Mouse (Mus musculus) C2C12 (cell line): ENCODE measurements at regions not wholly inside any gene's neighbourhood (a gene's known extent, or its start where the extent isn't known, plus 50 kb on each side); places are given as distances from the start of the nearest gene placed in this dataset.

Experiments used
- H3K27me3 ChIP-seq: one replicate; pipeline ENCODE4 v1.6.1; 2011; ENCODE audit not compliant: control insufficient read depth, insufficient read depth, insufficient read length
- H3K36me3 ChIP-seq: one replicate; pipeline ENCODE4 v1.6.1; 2011; ENCODE audit not compliant: control insufficient read depth, insufficient read depth
- H3K4me3 ChIP-seq: one replicate; pipeline ENCODE4 v1.5.1; 2011; ENCODE audit warnings: mild to moderate bottlenecking, control low read depth; ENCODE audit not compliant: poor library complexity, insufficient read depth, severe bottlenecking
- H3K79me2 ChIP-seq: one replicate; pipeline ENCODE4 v1.6.1; 2011; ENCODE audit not compliant: control insufficient read depth, insufficient read depth
- H3K79me3 ChIP-seq: one replicate; pipeline ENCODE4 v1.6.1; 2011; ENCODE audit warnings: low read depth, control low read depth
- H3ac ChIP-seq: one replicate; pipeline ENCODE3; 2011; ENCODE audit warnings: low read depth; ENCODE audit not compliant: control insufficient read depth, insufficient read length
- CEBPB ChIP-seq: IDR thresholded peaks from one replicate; pipeline ENCODE4 v1.6.1; 2011; ENCODE audit warnings: low read depth, mild to moderate bottlenecking, control low read depth, moderate library complexity
- CTCF ChIP-seq: IDR thresholded peaks from one replicate; pipeline ENCODE4 v1.5.1; 2011; ENCODE audit not compliant: control insufficient read depth, insufficient read depth, insufficient read length
- FOSL1 ChIP-seq: IDR thresholded peaks from one replicate; pipeline ENCODE4 v1.8.0; 2011; ENCODE audit warnings: mild to moderate bottlenecking, low read length; ENCODE audit not compliant: poor library complexity, insufficient read depth, severe bottlenecking
- MAX ChIP-seq: IDR thresholded peaks from one replicate; pipeline ENCODE4 v1.6.1; 2011; ENCODE audit warnings: mild to moderate bottlenecking, control low read depth
- MYOD1 ChIP-seq: IDR thresholded peaks from one replicate; pipeline ENCODE4 v1.6.1; 2011; ENCODE audit warnings: low read depth; ENCODE audit not compliant: control insufficient read depth, insufficient read length
- MYOG ChIP-seq: IDR thresholded peaks from one replicate; pipeline ENCODE4 v1.6.1; 2011; ENCODE audit not compliant: control insufficient read depth, insufficient read length; ENCODE audit errors: extremely low read depth
- USF1 ChIP-seq: IDR thresholded peaks from one replicate; pipeline ENCODE4 v1.6.1; 2011; ENCODE audit warnings: low read depth, mild to moderate bottlenecking, control low read depth, moderate library complexity

- no peak for TF ChIP-seq MYOD1
- TF ChIP-seq CTCF: no peak
- no peak for TF ChIP-seq FOSL1
- no peak for TF ChIP-seq CEBPB
- no peak for TF ChIP-seq MYOG
- TF ChIP-seq USF1: no peak
- no peak for TF ChIP-seq MAX
- Histone ChIP-seq H3K79me2 (no peaks in the 10 kb centered on the region), H3K4me3 (no peak overlapping the region), H3K36me3 (no peaks in the 10 kb centered on the region), H3K27me3 (no peaks in the 10 kb centered on the region), H3ac (no peak overlapping the region), H3K79me3 (no peaks in the 10 kb centered on the region)
Measured at GRCm38 (mm10) chr16:63016658-63017057, 162.6 kb downstream of the Pros1 start.

GRCm38 (mm10) chr16:63030399-63030798, 176.3 kb downstream of the Pros1 start:
- H3ac ChIP-seq: no peak overlapping the region
- no peaks in the 10 kb centered on the region for H3K36me3 ChIP-seq
- TF ChIP-seq CEBPB (no peak), FOSL1 (no peak), CTCF (no peak), MYOD1 (no peak)
- no peaks in the 10 kb centered on the region for H3K79me3 ChIP-seq
- H3K79me2 ChIP-seq: no peaks in the 10 kb centered on the region
- no peaks in the 10 kb centered on the region for H3K27me3 ChIP-seq
- no peak overlapping the region for H3K4me3 ChIP-seq

GRCm38 (mm10) chr16:63031035-63031434, 176.9 kb downstream of the Pros1 start:
- Histone ChIP-seq H3K4me3 (no peak overlapping the region), H3K79me2 (no peaks in the 10 kb centered on the region), H3ac (no peak overlapping the region), H3K79me3 (no peaks in the 10 kb centered on the region), H3K27me3 (no peaks in the 10 kb centered on the region), H3K36me3 (no peaks in the 10 kb centered on the region)
- TF ChIP-seq MAX: no peak
- TF ChIP-seq CTCF: no peak

- Histone ChIP-seq H3K4me3 (no peak overlapping the region), H3K36me3 (no peaks in the 10 kb centered on the region), H3ac (no peak overlapping the region), H3K27me3 (no peaks in the 10 kb centered on the region), H3K79me2 (no peaks in the 10 kb centered on the region), H3K79me3 (no peaks in the 10 kb centered on the region)
- TF ChIP-seq CTCF (no peak), FOSL1 (no peak), CEBPB (no peak), MAX (no peak), USF1 (no peak), MYOD1 (no peak), MYOG (no peak)
Measured at GRCm38 (mm10) chr16:63031802-63032201, 177.7 kb downstream of the Pros1 start.

GRCm38 (mm10) chr16:63049100-63049499, 195.0 kb downstream of the Pros1 start:
- H3K27me3 ChIP-seq: no peaks in the 10 kb centered on the region
- no peaks in the 10 kb centered on the region for H3K36me3 ChIP-seq
- no peaks in the 10 kb centered on the region for H3K79me3 ChIP-seq
- no peak overlapping the region for H3ac ChIP-seq
- H3K79me2 ChIP-seq: no peaks in the 10 kb centered on the region
- H3K4me3 ChIP-seq: no peak overlapping the region
- TF ChIP-seq FOSL1 (no peak), MAX (no peak), CTCF (no peak), USF1 (no peak), CEBPB (no peak), MYOD1 (no peak), MYOG (no peak)

GRCm38 (mm10) chr16:63062883-63063282, 208.8 kb downstream of the Pros1 start:
- Histone ChIP-seq H3ac (no peak overlapping the region), H3K27me3 (no peaks in the 10 kb centered on the region), H3K36me3 (no peaks in the 10 kb centered on the region), H3K4me3 (no peak overlapping the region), H3K79me2 (no peaks in the 10 kb centered on the region), H3K79me3 (no peaks in the 10 kb centered on the region)
- TF ChIP-seq MAX (no peak), FOSL1 (no peak), USF1 (no peak), MYOG (no peak), CTCF (no peak), MYOD1 (no peak), CEBPB (no peak)
